ENCODE assay signal across 9 mouse cellular contexts in genomic region chr3:89858123-89858522, GRCm38 (mm10). TPM values are rescaled to one million over a fixed set of nuclear protein-coding genes. Genes with fewer than 3 reads are reported as not detected.
DNase-seq lines count a peak whose midpoint lies in the region; ATAC-seq and TF ChIP-seq lines count a peak whose summit lies in the region.
"Had no signal": no experiment of that assay in that cellular context is flagged by ENCODE, and none has a peak within 500 bp of the region (broad histone marks: within the 10 kb centered on the region; RNA-seq: fewer than 3 reads in every experiment).

No protein-coding gene starts in this region.

- no peaks in the 10 kb centered on the region for H3K27me3 ChIP-seq in heart, postnatal 0 days (ENCODE audit: control insufficient read depth, insufficient read depth, low read length)
- no peaks in the 10 kb centered on the region for H3K27me3 ChIP-seq in stomach, postnatal 0 days (ENCODE audit: control insufficient read depth, insufficient read depth, low read length)
- H3K27me3 ChIP-seq: limb, embryonic 13.5 days had no signal

- peak; percentile 73 for DNase-seq in heart, postnatal 0 days (ENCODE audit: low spot score)
- no peak for DNase-seq in heart, adult 9 months (ENCODE audit: low spot score in 2 of 2)
- DNase-seq in 3134 (ENCODE audit: extremely low read depth, insufficient read length, low spot score): peak; percentile 34
- peak; percentile 86 for DNase-seq in MN1 (ENCODE audit: low spot score)
- no peak for DNase-seq in stomach, postnatal 0 days (ENCODE audit: low spot score)
- no peak for DNase-seq in gastrocnemius, postnatal 14 days

- TF ChIP-seq EP300 in heart, postnatal 0 days (IDR thresholded peaks at IDR 0.05; ENCODE audit: low read depth): no peak
- TF ChIP-seq EP300 in stomach, postnatal 0 days (optimal IDR thresholded peaks at IDR 0.05): no peak

- H3K27ac ChIP-seq in heart, postnatal 0 days (ENCODE audit: low read depth): no peak overlapping the region
- no peak overlapping the region for H3K27ac ChIP-seq in stomach, postnatal 0 days (replicated peaks)
- H3K27ac ChIP-seq: limb, embryonic 13.5 days had no signal

- WGBS in heart, postnatal 0 days: 9% methylated on average over 4 of the region's 4 CpGs
- 9% methylated on average over 4 of the region's 4 CpGs for WGBS in stomach, postnatal 0 days

- H3K4me2 ChIP-seq in heart, postnatal 0 days (ENCODE audit: low read depth, low read length): no peak overlapping the region
- H3K4me2 ChIP-seq in stomach, postnatal 0 days (replicated peaks; ENCODE audit: low read depth): no peak overlapping the region
- H3K4me2 ChIP-seq: limb, embryonic 13.5 days had no signal

- H3K4me1 ChIP-seq in heart, postnatal 0 days (ENCODE audit: control insufficient read depth, insufficient read depth): no peaks in the 10 kb centered on the region
- H3K4me1 ChIP-seq in stomach, postnatal 0 days (replicated peaks; ENCODE audit: control insufficient read depth, insufficient read depth): no peaks in the 10 kb centered on the region

- ATAC-seq in heart, postnatal 0 days (ENCODE audit: insufficient read depth, low read depth): no peak
- peak; percentile 45 for ATAC-seq in granulocyte monocyte progenitor cell, adult 5-6 weeks (replicated peaks; ENCODE audit: poor library complexity, severe bottlenecking)
- no peak for ATAC-seq in stomach, postnatal 0 days (ENCODE audit: low FRiP score, low TSS enrichment)
- ATAC-seq in inflammation-experienced regulatory T-cells, adult 6 months: no peak

- H3K9ac ChIP-seq in heart, postnatal 0 days (replicated peaks; ENCODE audit: low read depth, low read length): no peak overlapping the region
- no peak overlapping the region for H3K9ac ChIP-seq in stomach, postnatal 0 days (ENCODE audit: low read length)
- H3K9ac ChIP-seq: limb, embryonic 13.5 days had no signal

- H3K36me3 ChIP-seq in heart, postnatal 0 days (replicated peaks; ENCODE audit: control insufficient read depth, insufficient read depth, low read length): no peaks in the 10 kb centered on the region; the same call in none of the 2 replicates
- no peaks in the 10 kb centered on the region for H3K36me3 ChIP-seq in stomach, postnatal 0 days (ENCODE audit: control insufficient read depth, insufficient read depth, low read length)
- H3K36me3 ChIP-seq: limb, embryonic 13.5 days had no signal

- intact Hi-C loops in gastrocnemius, postnatal 14 days (cut with DNase I; ENCODE audit: low total_unique reads): loop anchor here (5.0 to 10.0 kb wide), 2 partner anchors 41 to 143 kb away; partner anchors contain the start of gene Adar

- H3K9me3 ChIP-seq in heart, postnatal 0 days (replicated peaks; ENCODE audit: control insufficient read depth, low read length): no peaks in the 10 kb centered on the region
- H3K9me3 ChIP-seq in stomach, postnatal 0 days (ENCODE audit: control insufficient read depth, low read length): no peaks in the 10 kb centered on the region
- H3K9me3 ChIP-seq: limb, embryonic 13.5 days had no signal

- H3K4me3 ChIP-seq in heart, postnatal 0 days (ENCODE audit: low read depth, low read length): no peak overlapping the region
- H3K4me3 ChIP-seq in stomach, postnatal 0 days (ENCODE audit: low read depth, low read length): no peak overlapping the region
- H3K4me3 ChIP-seq: limb, embryonic 13.5 days had no signal

- TF ChIP-seq CTCF in heart, postnatal 0 days (IDR thresholded peaks at IDR 0.05; ENCODE audit: low read depth): peak; percentile 87
- TF ChIP-seq CTCF in stomach, postnatal 0 days (IDR thresholded peaks at IDR 0.05; ENCODE audit: low read depth): peak; percentile 95

RNA-seq across cellular contexts. Expression of gene She, which starts 27.0 kb away (rescaled TPM):
- total RNA-seq in heart, postnatal 0 days (2014; rRNA removed; ENCODE audit: low replicate concordance): 11.9 and 14.1 TPM in 2 replicates
- polyA plus RNA-seq in heart, postnatal 0 days (2015; fragmentation: Nextera tagmentation; extraction: Ambion mirVana): 4.0 and 4.6 TPM in 2 replicates
- total RNA-seq in granulocyte monocyte progenitor cell, adult 5-6 weeks (2014; fragmentation: Nextera tagmentation): not detected in 2 replicates
- not detected in 2 replicates for total RNA-seq in granulocyte monocyte progenitor cell, adult 5-6 weeks (2017)
- 1.4 and 1.5 TPM in 2 replicates for polyA plus RNA-seq in stomach, postnatal 0 days (2015; fragmentation: Nextera tagmentation; extraction: Ambion mirVana)
- 1 to 10 TPM; 7.9 to 8.0 TPM for total RNA-seq in gastrocnemius, postnatal 14 days (2021)
- 10 to 100 TPM in 1 of 3 experiments, 1 to 10 TPM in 2; 3.3 to 10.1 (median 9.1) TPM for polyA plus RNA-seq in inflammation-experienced regulatory T-cells, adult 6 months (2017; shearing (Covaris generic))

RNA-seq across cellular contexts. Expression of gene Il6ra, which starts 54.9 kb away (rescaled TPM):
- total RNA-seq in heart, postnatal 0 days (2014; rRNA removed; ENCODE audit: low replicate concordance): 2.0 and 3.1 TPM in 2 replicates
- polyA plus RNA-seq in heart, postnatal 0 days (2015; fragmentation: Nextera tagmentation; extraction: Ambion mirVana): 0.92 and 1.1 TPM in 2 replicates
- 35.2 and 36.8 TPM in 2 replicates for total RNA-seq in granulocyte monocyte progenitor cell, adult 5-6 weeks (2014; fragmentation: Nextera tagmentation)
- total RNA-seq in granulocyte monocyte progenitor cell, adult 5-6 weeks (2017): 14.7 and 20.8 TPM in 2 replicates
- polyA plus RNA-seq in stomach, postnatal 0 days (2015; fragmentation: Nextera tagmentation; extraction: Ambion mirVana): 4.3 and 4.5 TPM in 2 replicates
- 1 to 10 TPM; 2.4 to 8.7 TPM for total RNA-seq in gastrocnemius, postnatal 14 days (2021)
- polyA plus RNA-seq in inflammation-experienced regulatory T-cells, adult 6 months (2017; shearing (Covaris generic)): 10 to 100 TPM in 2 of 3 experiments, 1 to 10 TPM in 1; 4.6 to 23.5 (median 19.0) TPM

Comparison
In these comparisons a context has a peak if more than half of its experiments do, and no peak if none do; other contexts are left out.
1. DNase-seq: peak in heart, postnatal 0 days (single experiment), 3134 (single experiment) and MN1 (single experiment); none in heart, adult 9 months (0 of 2), stomach, postnatal 0 days (single experiment) and gastrocnemius, postnatal 14 days (single experiment).
2. RNA of gene She, which starts 27.0 kb away (total RNA-seq): 11.9 to 14.1 TPM in heart, postnatal 0 days and 7.9 to 8.0 TPM in gastrocnemius, postnatal 14 days; not detected in granulocyte monocyte progenitor cell, adult 5-6 weeks; every median in the first group is over 4 times any median in the second.